Mouse (Mus musculus): ENCODE measurements at regions not wholly inside any gene's neighbourhood (a gene's known extent, or its start where the extent isn't known, plus 50 kb on each side); places are given as distances from the start of the nearest gene placed in this dataset.

GRCm38 (mm10) chr6:51335314-51335713 lies 97.2 kb upstream of the Nfe2l3 start:
- Histone ChIP-seq H3K27ac (replicated peaks; ENCODE audit: low read depth, low read length) (no peak overlapping the region), H3K4me3 (ENCODE audit: insufficient read depth, low read depth, low read length) (no peak overlapping the region), H3K4me1 (ENCODE audit: control insufficient read depth, insufficient read depth, insufficient read length, low read length) (no peaks in the 10 kb centered on the region)

DNA sequence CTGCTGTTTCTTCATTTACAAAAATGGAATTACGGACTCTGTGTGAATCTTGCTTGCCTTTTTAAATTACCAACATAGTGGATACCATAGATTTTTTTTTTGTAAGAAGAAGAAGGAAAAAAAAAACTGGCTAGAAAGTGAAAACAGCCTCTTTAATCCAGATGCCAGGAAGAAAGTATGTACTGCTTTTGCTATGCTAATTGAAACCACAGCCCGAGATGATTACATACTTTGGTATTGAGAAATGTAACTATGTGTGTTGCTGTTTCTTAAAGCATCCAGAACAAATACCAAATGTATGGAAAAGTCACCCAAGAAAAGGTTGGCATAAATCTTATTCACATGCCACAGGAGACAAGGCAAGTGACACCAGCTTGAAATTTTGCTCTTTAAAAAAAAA lies 93.2 kb upstream of the Nfe2l3 start:
- Histone ChIP-seq H3K27ac (replicated peaks; ENCODE audit: low read depth, low read length) (no peak overlapping the region), H3K4me1 (ENCODE audit: control insufficient read depth, insufficient read depth, insufficient read length, low read length) (no peaks in the 10 kb centered on the region), H3K4me3 (ENCODE audit: insufficient read depth, low read depth, low read length) (no peak overlapping the region)

GRCm38 (mm10) chr6:51347721-51348120 lies 84.7 kb upstream of the Nfe2l3 start:
- Histone ChIP-seq H3K27ac (replicated peaks; ENCODE audit: low read depth, low read length) (no peak overlapping the region), H3K4me3 (ENCODE audit: insufficient read depth, low read depth, low read length) (no peak overlapping the region), H3K4me1 (ENCODE audit: control insufficient read depth, insufficient read depth, insufficient read length, low read length) (no peaks in the 10 kb centered on the region)

DNA sequence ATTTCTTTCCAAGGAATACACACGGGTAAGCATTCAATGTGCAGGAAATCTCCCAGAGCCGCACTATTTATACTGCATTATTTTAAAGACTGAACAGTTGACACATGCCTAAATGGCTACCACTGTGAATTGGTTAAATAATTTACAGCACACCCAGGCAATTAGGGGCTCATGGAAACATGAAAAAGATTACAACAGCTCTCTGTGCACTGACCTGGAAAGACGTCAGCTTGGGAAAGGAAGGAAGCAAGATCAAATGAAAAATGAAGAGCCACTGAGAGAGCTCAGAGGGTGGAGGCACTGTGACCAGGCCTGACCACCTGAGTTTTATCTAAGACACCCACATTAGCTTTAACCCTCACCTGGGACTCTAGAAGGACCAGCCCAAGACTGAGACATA lies 82.7 kb upstream of the Nfe2l3 start:
- Histone ChIP-seq H3K4me3 (ENCODE audit: insufficient read depth, low read depth, low read length) (no peak overlapping the region), H3K27ac (replicated peaks; ENCODE audit: low read depth, low read length) (no peak overlapping the region), H3K4me1 (ENCODE audit: control insufficient read depth, insufficient read depth, insufficient read length, low read length) (no peaks in the 10 kb centered on the region)

- no peaks in the 10 kb centered on the region for H3K4me1 ChIP-seq (ENCODE audit: control insufficient read depth, insufficient read depth, insufficient read length, low read length)
- no peak overlapping the region for H3K4me3 ChIP-seq (ENCODE audit: insufficient read depth, low read depth, low read length)
- no peak overlapping the region for H3K27ac ChIP-seq (replicated peaks; ENCODE audit: low read depth, low read length)
Measured at GRCm38 (mm10) chr6:51355041-51355440, 77.4 kb upstream of the Nfe2l3 start.

DNA sequence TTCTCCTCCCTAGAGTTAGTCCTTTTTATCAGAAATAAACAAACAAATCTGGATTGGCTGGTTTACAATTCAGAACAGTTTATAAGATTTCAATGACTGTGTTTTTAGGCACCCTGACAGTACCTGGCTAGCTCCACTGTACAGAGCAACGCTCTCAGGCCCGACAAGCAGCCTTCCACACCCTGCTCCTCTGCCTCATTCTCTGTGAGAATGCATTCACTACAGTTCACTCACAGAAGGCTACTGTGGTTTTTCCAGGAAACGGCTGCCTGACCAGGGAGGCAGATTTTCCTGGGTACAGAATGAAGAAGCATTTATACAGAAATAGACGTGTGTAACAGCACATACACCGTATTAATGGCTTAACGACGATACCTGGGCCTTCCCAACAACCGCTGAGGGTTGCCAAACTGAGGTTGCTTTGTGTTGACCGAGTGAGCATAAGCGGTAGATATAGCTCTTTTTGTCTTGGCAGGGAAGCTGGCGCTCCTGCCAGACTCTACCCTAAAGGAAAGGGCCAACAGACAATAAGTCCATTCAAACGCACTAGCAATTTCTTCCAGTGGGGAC lies 70.8 kb upstream of the Nfe2l3 start:
- Histone ChIP-seq H3K4me3 (ENCODE audit: insufficient read depth, low read depth, low read length) (no peak overlapping the region), H3K27ac (replicated peaks; ENCODE audit: low read depth, low read length) (no peak overlapping the region), H3K4me1 (ENCODE audit: control insufficient read depth, insufficient read depth, insufficient read length, low read length) (no peaks in the 10 kb centered on the region)

- H3K4me1 ChIP-seq (ENCODE audit: control insufficient read depth, insufficient read depth, insufficient read length, low read length), result no peaks in the 10 kb centered on the region
- no peak overlapping the region for H3K27ac ChIP-seq (replicated peaks; ENCODE audit: low read depth, low read length)
- H3K4me3 ChIP-seq (ENCODE audit: insufficient read depth, low read depth, low read length), result no peak overlapping the region
Measured at GRCm38 (mm10) chr6:51362475-51363226, 69.8 kb upstream of the Nfe2l3 start.

- Histone ChIP-seq H3K27ac (replicated peaks; ENCODE audit: low read depth, low read length) (no peak overlapping the region), H3K4me1 (ENCODE audit: control insufficient read depth, insufficient read depth, insufficient read length, low read length) (no peaks in the 10 kb centered on the region), H3K4me3 (ENCODE audit: insufficient read depth, low read depth, low read length) (no peak overlapping the region)
Measured at GRCm38 (mm10) chr6:51364776-51365175, 67.7 kb upstream of the Nfe2l3 start.

DNA sequence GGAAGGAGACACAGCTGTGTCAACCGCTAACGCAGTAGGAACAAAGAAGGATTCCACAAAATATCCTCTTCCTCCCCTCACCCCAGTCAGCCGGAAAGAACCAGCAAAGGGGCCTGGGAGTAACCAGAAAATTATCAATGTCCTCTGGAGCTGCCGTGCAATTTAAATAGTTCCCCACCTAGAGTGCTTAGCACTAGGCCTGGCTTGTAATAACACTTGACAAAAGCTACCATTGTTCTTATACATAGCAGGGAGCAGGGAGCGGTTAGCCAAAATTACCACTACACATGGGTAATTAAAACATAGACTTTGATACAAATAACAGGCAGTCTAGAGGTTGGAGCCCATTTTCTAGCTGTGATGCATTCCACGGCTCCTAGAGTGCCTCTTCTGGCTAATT lies 62.7 kb upstream of the Nfe2l3 start:
- H3K27ac ChIP-seq (replicated peaks; ENCODE audit: low read depth, low read length), result no peak overlapping the region

GRCm38 (mm10) chr6:51372357-51372756 lies 60.1 kb upstream of the Nfe2l3 start:
- H3K4me1 ChIP-seq (ENCODE audit: control insufficient read depth, insufficient read depth, insufficient read length, low read length), result no peaks in the 10 kb centered on the region
- no peak overlapping the region for H3K4me3 ChIP-seq (ENCODE audit: insufficient read depth, low read depth, low read length)
- no peak overlapping the region for H3K27ac ChIP-seq (replicated peaks; ENCODE audit: low read depth, low read length)

More for the DNA sequence above, 62.7 kb upstream of the Nfe2l3 start:
- no peaks in the 10 kb centered on the region for H3K4me1 ChIP-seq (ENCODE audit: control insufficient read depth, insufficient read depth, insufficient read length, low read length)
- no peak overlapping the region for H3K4me3 ChIP-seq (ENCODE audit: insufficient read depth, low read depth, low read length)

DNA sequence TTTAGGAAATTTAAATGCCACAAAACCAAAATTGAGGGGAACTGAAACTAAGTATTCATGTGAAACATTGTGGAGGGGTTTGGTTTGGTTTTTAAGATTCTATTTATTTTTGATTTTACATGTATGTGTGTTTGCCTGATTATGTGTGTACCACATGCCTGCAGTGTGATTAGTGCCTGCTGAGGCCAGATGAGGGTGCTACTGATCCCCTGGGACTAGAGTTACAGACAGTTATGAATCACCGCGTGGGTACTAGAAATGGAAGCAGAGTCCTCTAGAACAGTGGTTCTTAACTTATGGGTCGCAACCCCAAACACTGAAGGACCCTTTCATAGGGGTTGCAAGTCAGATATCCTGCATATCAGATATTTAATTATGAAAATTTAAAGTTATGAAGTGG lies 54.0 kb upstream of the Nfe2l3 start:
- H3K4me3 ChIP-seq (ENCODE audit: insufficient read depth, low read depth, low read length), result no peak overlapping the region
- H3K27ac ChIP-seq (replicated peaks; ENCODE audit: low read depth, low read length), result no peak overlapping the region
- no peaks in the 10 kb centered on the region for H3K4me1 ChIP-seq (ENCODE audit: control insufficient read depth, insufficient read depth, insufficient read length, low read length)

DNA sequence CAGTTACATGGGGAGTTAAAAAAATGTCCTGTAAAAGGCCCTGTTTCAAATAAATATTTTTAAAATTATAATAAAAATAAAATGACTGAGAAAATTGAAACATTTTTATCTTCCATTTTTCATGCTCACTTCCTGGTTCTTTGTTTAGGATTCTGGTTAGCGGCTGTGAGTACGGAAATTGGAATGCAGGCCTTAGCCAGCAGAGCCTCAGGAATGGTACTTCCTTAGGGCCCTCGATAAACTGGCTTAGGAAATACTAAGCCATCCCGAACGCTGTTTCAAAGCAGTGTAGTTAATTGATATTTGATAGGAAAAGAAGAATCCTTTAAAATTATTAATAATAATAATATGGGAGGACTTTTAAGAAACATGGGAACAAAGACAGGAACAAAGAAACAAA lies 53.4 kb upstream of the Nfe2l3 start:
- Histone ChIP-seq H3K4me3 (ENCODE audit: insufficient read depth, low read depth, low read length) (peak overlapping the region; percentile 69; the same call in 1 of the 2 replicates), H3K27ac (replicated peaks; ENCODE audit: low read depth, low read length) (no peak overlapping the region), H3K4me1 (ENCODE audit: control insufficient read depth, insufficient read depth, insufficient read length, low read length) (no peaks in the 10 kb centered on the region)

- H3K4me1 ChIP-seq (ENCODE audit: control insufficient read depth, insufficient read depth, insufficient read length, low read length), result no peaks in the 10 kb centered on the region
- H3K4me3 ChIP-seq (ENCODE audit: insufficient read depth, low read depth, low read length), result peak overlapping the region; percentile 69
- H3K27ac ChIP-seq (replicated peaks; ENCODE audit: low read depth, low read length), result no peak overlapping the region
Measured at GRCm38 (mm10) chr6:51379560-51380274, 52.8 kb upstream of the Nfe2l3 start.

DNA sequence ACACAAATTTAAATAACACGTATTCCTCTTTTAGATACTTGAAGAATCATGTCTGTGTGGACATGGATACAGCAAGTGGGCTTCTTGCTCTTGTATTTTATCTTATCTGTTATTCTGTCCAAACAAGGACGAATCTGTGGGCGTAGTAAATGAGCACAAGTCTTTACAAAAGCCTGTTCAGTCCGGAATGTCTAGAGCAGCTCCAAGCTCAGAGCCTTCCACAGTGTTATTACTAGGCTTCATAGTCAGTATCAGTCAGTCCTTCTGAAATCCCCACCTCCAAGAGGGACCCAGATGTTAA lies 52.2 kb upstream of the Nfe2l3 start:
- H3K4me1 ChIP-seq (ENCODE audit: control insufficient read depth, insufficient read depth, insufficient read length, low read length), result no peaks in the 10 kb centered on the region
- H3K4me3 ChIP-seq (ENCODE audit: insufficient read depth, low read depth, low read length), result no peak overlapping the region
- no peak overlapping the region for H3K27ac ChIP-seq (replicated peaks; ENCODE audit: low read depth, low read length)

DNA sequence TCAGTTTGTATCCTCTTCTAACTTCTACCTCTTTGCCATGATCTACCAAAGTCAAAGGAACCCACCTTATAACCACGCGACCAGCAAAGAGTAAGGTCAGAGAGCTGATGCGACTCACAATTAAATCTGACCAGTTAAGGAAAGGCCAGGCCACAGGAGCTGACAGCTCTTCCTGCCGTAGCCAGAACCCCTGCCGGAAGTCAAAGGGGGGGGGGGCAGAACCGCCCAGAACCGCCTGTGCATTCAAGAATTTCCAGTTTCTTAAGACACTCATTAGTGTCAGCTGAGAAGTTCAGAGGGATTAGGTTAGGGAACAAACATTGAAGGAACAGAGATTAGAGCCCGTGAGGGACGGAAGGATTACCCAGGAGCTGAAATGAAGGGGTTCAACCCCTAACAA lies 51.0 kb upstream of the Nfe2l3 start:
- H3K4me3 ChIP-seq (ENCODE audit: insufficient read depth, low read depth, low read length), result no peak overlapping the region
- H3K4me1 ChIP-seq (ENCODE audit: control insufficient read depth, insufficient read depth, insufficient read length, low read length), result no peaks in the 10 kb centered on the region
- no peak overlapping the region for H3K27ac ChIP-seq (replicated peaks; ENCODE audit: low read depth, low read length)

Data from brown adipose tissue, adult 24 weeks (tissue).